Mouse (Mus musculus) embryo, embryonic 11 days (tissue): ENCODE measurements around the gene Susd3.

ENCODE experiments used
- DNase-seq: peaks from one replicate; pipeline ENCODE4 v3.0.0-alpha.2; 2015

Susd3 gene

GRCm38 (mm10) chr13:49248467-49248862, at the start of gene Susd3:
Susd3 (minus strand) TSS chr13:49248706.
- no peak for DNase-seq

GRCm38 (mm10) chr13:49296270-49296669, 47.8 kb upstream of the Susd3 start:
- DNase-seq, result no peak

- DNase-seq, result no peak
Measured at GRCm38 (mm10) chr13:49294108-49294507, 45.6 kb upstream of the Susd3 start.

- no peak for DNase-seq
Measured at GRCm38 (mm10) chr13:49291949-49292348, 43.4 kb upstream of the Susd3 start.

GRCm38 (mm10) chr13:49291398-49291797, 42.9 kb upstream of the Susd3 start:
- no peak for DNase-seq

- DNase-seq, result no peak
Measured at GRCm38 (mm10) chr13:49287224-49287623, 38.7 kb upstream of the Susd3 start.

GRCm38 (mm10) chr13:49286750-49287149, 38.2 kb upstream of the Susd3 start:
- no peak for DNase-seq

- no peak for DNase-seq
Measured at GRCm38 (mm10) chr13:49283686-49284085, 35.2 kb upstream of the Susd3 start.

GRCm38 (mm10) chr13:49282168-49282567, 33.7 kb upstream of the Susd3 start:
- no peak for DNase-seq

- DNase-seq, result no peak
Measured at GRCm38 (mm10) chr13:49271831-49272765, 23.6 kb upstream of the Susd3 start.

- DNase-seq, result no peak
Measured at GRCm38 (mm10) chr13:49270500-49270899, 22.0 kb upstream of the Susd3 start.

- DNase-seq, result no peak
Measured at GRCm38 (mm10) chr13:49267645-49268044, 19.1 kb upstream of the Susd3 start.

GRCm38 (mm10) chr13:49260036-49260722, 11.7 kb upstream of the Susd3 start:
- DNase-seq, result no peak

GRCm38 (mm10) chr13:49257819-49258313, 9.4 kb upstream of the Susd3 start:
- DNase-seq, result no peak

- no peak for DNase-seq
Measured at GRCm38 (mm10) chr13:49252746-49253145, 4.2 kb upstream of the Susd3 start.

GRCm38 (mm10) chr13:49252113-49252512, 3.6 kb upstream of the Susd3 start:
- no peak for DNase-seq

GRCm38 (mm10) chr13:49250716-49251517, 2.4 kb upstream of the Susd3 start:
- DNase-seq, result no peak

GRCm38 (mm10) chr13:49249634-49250033, 1.1 kb upstream of the Susd3 start:
- no peak for DNase-seq

GRCm38 (mm10) chr13:49248923-49249322, 417 bp upstream of the Susd3 start:
- DNase-seq, result no peak

- DNase-seq, result peak; percentile 72
Measured at GRCm38 (mm10) chr13:49247740-49248466, 603 bp downstream of the Susd3 start.

- DNase-seq, result no peak
Measured at GRCm38 (mm10) chr13:49247232-49247739, 1.2 kb downstream of the Susd3 start.

- no peak for DNase-seq
Measured at GRCm38 (mm10) chr13:49246626-49247025, 1.9 kb downstream of the Susd3 start.
